Mouse (Mus musculus) Muller cell, postnatal 12 days (primary cell): ENCODE measurements at regions not wholly inside any gene's neighbourhood (a gene's known extent, or its start where the extent isn't known, plus 50 kb on each side); places are given as distances from the start of the nearest gene placed in this dataset.
"Not testable (repeated sequence)": the region's sequence is repeated elsewhere in the genome, so short reads cannot be mapped to it uniquely, and the experiment has no call there.

Experiments
- DNase-seq: peaks from one replicate; pipeline ENCODE4 v3.0.0-alpha.2; 2015; ENCODE audit errors: inconsistent ontology term

GRCm38 (mm10) chr13:70199087-70199486, 396.9 kb downstream of the Med10 start:
- peak; percentile 9 for DNase-seq

- no peak for DNase-seq
Measured at GRCm38 (mm10) chr13:70205334-70205733, 403.1 kb downstream of the Med10 start.

GRCm38 (mm10) chr13:70210158-70210557, 408.0 kb downstream of the Med10 start:
- DNase-seq = no peak

- peak; percentile 46 for DNase-seq
Measured at GRCm38 (mm10) chr13:70213017-70213416, 410.8 kb downstream of the Med10 start.

GRCm38 (mm10) chr13:70213622-70214021, 411.4 kb downstream of the Med10 start:
- DNase-seq = no peak

GRCm38 (mm10) chr13:70214022-70214654, 411.9 kb downstream of the Med10 start:
- DNase-seq = no peak

GRCm38 (mm10) chr13:70216134-70216533, 413.9 kb downstream of the Med10 start:
- no peak for DNase-seq

- DNase-seq = peak; percentile 53
Measured at GRCm38 (mm10) chr13:70217429-70218133, 415.4 kb downstream of the Med10 start.

GRCm38 (mm10) chr13:70223485-70223884, 413.9 kb downstream of the Ice1 start:
- no peak for DNase-seq

GRCm38 (mm10) chr13:70227167-70227566, 410.3 kb downstream of the Ice1 start:
- no peak for DNase-seq

- peak; percentile 65 for DNase-seq
Measured at GRCm38 (mm10) chr13:70233896-70234799, 403.3 kb downstream of the Ice1 start.

- no peak for DNase-seq
Measured at GRCm38 (mm10) chr13:70243598-70244157, 393.8 kb downstream of the Ice1 start.

- DNase-seq = no peak
Measured at GRCm38 (mm10) chr13:70260003-70260496, 377.4 kb downstream of the Ice1 start.

GRCm38 (mm10) chr13:70263654-70264053, 373.8 kb downstream of the Ice1 start:
- DNase-seq = no peak

GRCm38 (mm10) chr13:70276884-70277378, 360.5 kb downstream of the Ice1 start:
- not testable (repeated sequence) for DNase-seq

- DNase-seq = peak; percentile 84
Measured at GRCm38 (mm10) chr13:70277667-70278591, 359.5 kb downstream of the Ice1 start.

- peak; percentile 27 for DNase-seq
Measured at GRCm38 (mm10) chr13:70281051-70281847, 356.2 kb downstream of the Ice1 start.

- no peak for DNase-seq
Measured at GRCm38 (mm10) chr13:70282731-70283130, 354.7 kb downstream of the Ice1 start.

GRCm38 (mm10) chr13:70283231-70283630, 354.2 kb downstream of the Ice1 start:
- DNase-seq = no peak

- no peak for DNase-seq
Measured at GRCm38 (mm10) chr13:70292713-70293112, 344.7 kb downstream of the Ice1 start.
